10 mouse cellular contexts compared by ENCODE assay signal in the genomic region with DNA sequence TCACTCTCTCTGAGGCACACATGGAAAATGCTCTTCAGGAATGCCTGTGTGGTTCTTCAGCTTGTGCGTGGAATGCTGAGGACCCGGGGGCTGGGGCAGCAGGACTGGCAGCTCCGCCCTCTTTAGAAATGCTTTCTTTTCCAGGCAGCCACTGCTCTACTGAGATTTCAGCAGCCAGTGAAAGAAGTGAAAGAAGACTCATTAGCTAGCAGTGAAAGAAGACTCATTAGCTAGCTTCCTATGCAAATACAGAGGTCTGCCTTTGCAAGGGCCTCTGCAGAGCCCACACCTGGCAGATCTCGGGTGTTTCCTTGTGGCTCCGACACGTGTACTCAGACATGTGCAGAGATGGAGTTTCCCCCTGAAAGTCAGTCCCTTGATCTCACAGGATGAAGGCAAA.
A peak's percentile ranks its signal among the peaks of the same experiment; 100 is the strongest.
DNase-seq lines count a peak whose midpoint lies in the region.
"Had no signal": no experiment of that assay in that cellular context is flagged by ENCODE, and none has a peak within 500 bp of the region (broad histone marks: within the 10 kb centered on the region; RNA-seq: fewer than 3 reads in every experiment).

No protein-coding gene starts in this region.

- 44% methylated on average over 6 of the region's 6 CpGs for WGBS in embryonic facial prominence, embryonic 10.5 days
- WGBS in limb, embryonic 10.5 days = 56% methylated on average over 6 of the region's 6 CpGs

- no peak overlapping the region for H3K4me3 ChIP-seq in embryonic facial prominence, embryonic 10.5 days
- no peak overlapping the region for H3K4me3 ChIP-seq in limb, embryonic 10.5 days
- H3K4me3 ChIP-seq: limb, embryonic 15.5 days had no signal

- H3K27me3 ChIP-seq in embryonic facial prominence, embryonic 10.5 days (replicated peaks; ENCODE audit: low read depth, poor library complexity, severe bottlenecking) = no peaks in the 10 kb centered on the region
- H3K27me3 ChIP-seq in limb, embryonic 10.5 days (ENCODE audit: low read depth, poor library complexity, severe bottlenecking) = no peaks in the 10 kb centered on the region
- H3K27me3 ChIP-seq: limb, embryonic 15.5 days had no signal

- peak overlapping the region; percentile 2; the same call in 1 of the 2 replicates for H3K27ac ChIP-seq in embryonic facial prominence, embryonic 10.5 days (replicated peaks)
- peak overlapping the region; percentile 31; the same call in 1 of the 2 replicates for H3K27ac ChIP-seq in limb, embryonic 10.5 days
- H3K27ac ChIP-seq: limb, embryonic 15.5 days had no signal

- peaks cover 13% of the 10 kb centered on the region for H3K4me1 ChIP-seq in embryonic facial prominence, embryonic 10.5 days
- H3K4me1 ChIP-seq in limb, embryonic 10.5 days = peaks cover 9% of the 10 kb centered on the region

- no peaks in the 10 kb centered on the region for H3K36me3 ChIP-seq in embryonic facial prominence, embryonic 10.5 days (replicated peaks)
- H3K36me3 ChIP-seq in limb, embryonic 10.5 days = no peaks in the 10 kb centered on the region
- H3K36me3 ChIP-seq: limb, embryonic 15.5 days had no signal

- H3K9me3 ChIP-seq in embryonic facial prominence, embryonic 10.5 days = no peaks in the 10 kb centered on the region
- H3K9me3 ChIP-seq in limb, embryonic 10.5 days (replicated peaks) = no peaks in the 10 kb centered on the region
- H3K9me3 ChIP-seq: limb, embryonic 15.5 days had no signal

- DNase-seq in right cerebral cortex, adult 18-20 months = peak; percentile 24
- DNase-seq in right cerebral cortex, adult 2 months (ENCODE audit: low spot score in 2 of 2) = no peak
- DNase-seq in embryonic facial prominence, embryonic 10.5 days (ENCODE audit: low spot score) = no peak
- DNase-seq in limb, embryonic 10.5 days (ENCODE audit: low spot score) = no peak
- DNase-seq in naive thymus-derived CD4-positive, alpha-beta T cell, adult 2 months (ENCODE audit: low read depth) = peak; percentile 40
- DNase-seq in urinary bladder, postnatal 10 days (ENCODE audit: low spot score) = no peak
- DNase-seq in kidney, postnatal 36 days = no peak
- DNase-seq in thymus, postnatal 4 days = no peak
- DNase-seq: kidney, adult 18-20 months had no signal

Comparison
In these comparisons a context has a peak if more than half of its experiments do, and no peak if none do; other contexts are left out.
1. DNase-seq: peak in right cerebral cortex, adult 18-20 months (single experiment) and naive thymus-derived CD4-positive, alpha-beta T cell, adult 2 months (single experiment); none in right cerebral cortex, adult 2 months (0 of 2), embryonic facial prominence, embryonic 10.5 days (single experiment), limb, embryonic 10.5 days (single experiment), urinary bladder, postnatal 10 days (single experiment), kidney, postnatal 36 days (0 of 2) and thymus, postnatal 4 days (single experiment).